Mouse (Mus musculus) heart, embryonic 12.5 days (tissue): ENCODE measurements at regions not wholly inside any gene's neighbourhood (a gene's known extent, or its start where the extent isn't known, plus 50 kb on each side); places are given as distances from the start of the nearest gene placed in this dataset.

ENCODE experiments used
- ATAC-seq: fragments of 200-750 bp; cut with Nextera tagmentation; 2 replicates; pipeline ENCODE4 v1.8.0; 2017; ENCODE audit warnings: moderate TSS enrichment, moderate library complexity; ENCODE audit not compliant: insufficient number of reproducible peaks, low FRiP score
- H3K27ac ChIP-seq: fragments of 300-500 bp; sonication (generic); 2 replicates; pipeline ENCODE4 v1.5.1; 2016; ENCODE audit warnings: mild to moderate bottlenecking, moderate library complexity; ENCODE audit not compliant: poor library complexity, severe bottlenecking
- H3K27me3 ChIP-seq: fragments of 300-500 bp; sonication (generic); replicated peaks from 2 replicates; pipeline ENCODE4 v1.6.1; 2016; ENCODE audit warnings: mild to moderate bottlenecking, moderate library complexity
- H3K36me3 ChIP-seq: fragments of 300-500 bp; sonication (generic); 2 replicates; pipeline ENCODE4 v1.6.1; 2016; ENCODE audit warnings: mild to moderate bottlenecking, moderate library complexity
- H3K4me1 ChIP-seq: fragments of 300-500 bp; sonication (generic); replicated peaks from 2 replicates; pipeline ENCODE4 v1.6.1; 2016; ENCODE audit warnings: mild to moderate bottlenecking
- H3K4me2 ChIP-seq: fragments of 300-500 bp; sonication (generic); 2 replicates; pipeline ENCODE4 v1.6.1; 2016; ENCODE audit warnings: mild to moderate bottlenecking, moderate library complexity
- H3K4me3 ChIP-seq: fragments of 300-500 bp; sonication (generic); 2 replicates; pipeline ENCODE4 v1.5.1; 2016; ENCODE audit warnings: mild to moderate bottlenecking
- H3K9ac ChIP-seq: fragments of 300-500 bp; sonication (generic); 2 replicates; pipeline ENCODE4 v1.6.1; 2016; ENCODE audit warnings: mild to moderate bottlenecking, moderate library complexity
- H3K9me3 ChIP-seq: fragments of 300-500 bp; sonication (generic); replicated peaks from 2 replicates; pipeline ENCODE4 v1.6.1; 2016; ENCODE audit warnings: mild to moderate bottlenecking, moderate library complexity
- WGBS: fragments of 180-500 bp; shearing (Covaris S2); methylation state at CpG from one replicate; pipeline ENCODE4 v1.1.7; 2016; 5-methylcytosine and 5-hydroxymethylcytosine counted together

DNA sequence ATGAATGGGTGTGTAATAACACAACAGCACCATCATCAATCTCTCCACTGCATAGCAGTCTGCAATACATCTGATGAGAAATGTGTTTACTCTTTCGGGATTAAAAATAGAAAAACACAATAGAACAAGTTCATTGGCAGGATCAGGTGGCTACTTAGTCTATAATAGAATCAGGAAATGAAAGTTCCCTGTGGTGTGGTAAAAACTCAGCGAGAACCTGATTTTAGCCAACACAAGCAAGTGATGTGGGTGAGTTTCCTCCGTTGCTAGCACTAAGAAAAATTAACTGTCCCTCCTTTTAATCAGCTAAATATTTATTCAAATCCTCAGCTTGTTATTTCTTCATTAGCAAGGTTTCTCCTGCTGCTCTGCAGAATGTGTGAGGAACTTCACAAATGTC, 245.9 kb downstream of the Car8 start:
- Histone ChIP-seq H3K4me3 (no peak overlapping the region), H3K9ac (no peak overlapping the region), H3K4me2 (no peak overlapping the region), H3K27ac (no peak overlapping the region), H3K4me1 (no peaks in the 10 kb centered on the region; the same call in 1 of the 2 replicates), H3K27me3 (no peaks in the 10 kb centered on the region), H3K9me3 (no peaks in the 10 kb centered on the region), H3K36me3 (no peaks in the 10 kb centered on the region)
- ATAC-seq, result no peak
- 48% methylated on average over 3 of the region's 3 CpGs for WGBS

DNA sequence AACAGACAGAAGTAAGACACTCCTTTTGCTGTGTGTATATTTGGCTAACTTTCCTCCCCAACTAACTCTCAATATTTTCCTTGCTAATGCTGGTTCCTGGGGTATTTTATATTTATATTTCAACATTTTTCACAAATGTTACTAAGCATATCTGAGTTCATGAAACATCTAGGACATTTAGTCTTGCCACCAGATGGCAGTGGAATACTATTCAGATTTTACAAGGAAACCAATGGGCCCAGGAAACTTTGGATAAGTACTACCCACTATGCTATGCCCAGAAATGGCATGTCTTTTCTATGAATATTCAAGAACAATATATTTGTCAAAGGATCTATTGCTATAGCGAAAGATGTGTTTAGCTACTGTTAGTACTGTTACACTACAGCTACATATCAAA, 251.1 kb downstream of the Car8 start:
- Histone ChIP-seq H3K4me2 (no peak overlapping the region), H3K4me3 (no peak overlapping the region), H3K36me3 (no peaks in the 10 kb centered on the region), H3K27me3 (no peaks in the 10 kb centered on the region), H3K9me3 (no peaks in the 10 kb centered on the region), H3K9ac (no peak overlapping the region), H3K4me1 (no peaks in the 10 kb centered on the region), H3K27ac (no peak overlapping the region)
- no peak for ATAC-seq
- WGBS, result 75% methylated on average over 1 of the region's 1 CpGs

DNA sequence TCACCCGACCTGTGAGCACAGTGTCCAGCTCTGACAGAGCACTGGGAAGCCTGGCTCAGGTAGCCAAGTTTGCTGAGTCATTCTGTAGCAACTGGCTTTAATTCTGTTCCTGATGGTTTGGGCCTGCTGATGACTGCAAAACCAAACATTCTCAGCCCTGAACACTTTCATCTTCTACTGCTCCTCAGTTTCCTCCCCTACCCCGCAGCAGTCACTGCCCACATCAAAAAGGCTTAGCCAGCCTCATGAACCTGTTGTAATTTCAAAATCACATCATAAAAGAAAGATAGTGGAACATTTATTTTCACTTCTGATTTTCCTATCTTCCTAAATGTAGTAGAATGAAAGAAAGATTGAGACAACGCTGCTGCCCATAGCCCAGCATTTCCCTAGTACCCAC, 251.5 kb downstream of the Car8 start:
- ATAC-seq, result no peak
- no peak overlapping the region for H3K27ac ChIP-seq
- no peaks in the 10 kb centered on the region for H3K4me1 ChIP-seq
- no peaks in the 10 kb centered on the region for H3K27me3 ChIP-seq
- H3K9ac ChIP-seq, result no peak overlapping the region
- no peaks in the 10 kb centered on the region for H3K9me3 ChIP-seq
- no peak overlapping the region for H3K4me3 ChIP-seq
- WGBS, result 78% methylated on average over 3 of the region's 3 CpGs
- H3K4me2 ChIP-seq, result no peak overlapping the region
- no peaks in the 10 kb centered on the region for H3K36me3 ChIP-seq

DNA sequence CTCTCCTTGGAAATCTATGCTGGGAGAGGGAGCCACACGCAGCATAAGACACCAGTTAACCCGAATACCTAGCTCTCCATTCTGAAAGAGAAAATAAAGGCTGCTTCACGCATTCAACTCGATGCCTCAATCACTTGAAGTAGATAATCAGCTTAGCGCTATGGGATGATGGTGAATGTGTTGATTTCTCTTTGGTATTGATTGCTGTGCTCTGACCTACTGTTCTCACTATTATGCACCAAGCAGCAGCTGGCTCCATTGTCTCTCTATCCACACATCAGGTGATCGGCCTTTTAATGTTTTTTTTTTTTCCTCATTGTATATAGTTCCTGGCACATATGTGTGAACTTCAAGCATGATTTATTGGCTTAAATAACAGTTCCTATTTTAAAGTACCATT, 254.0 kb downstream of the Car8 start:
- H3K27ac ChIP-seq, result no peak overlapping the region
- ATAC-seq, result no peak
- no peaks in the 10 kb centered on the region for H3K36me3 ChIP-seq
- no peaks in the 10 kb centered on the region for H3K4me1 ChIP-seq
- no peak overlapping the region for H3K4me3 ChIP-seq
- no peak overlapping the region for H3K4me2 ChIP-seq
- 73% methylated on average over 6 of the region's 6 CpGs for WGBS
- H3K27me3 ChIP-seq, result no peaks in the 10 kb centered on the region
- no peaks in the 10 kb centered on the region for H3K9me3 ChIP-seq
- H3K9ac ChIP-seq, result no peak overlapping the region

DNA sequence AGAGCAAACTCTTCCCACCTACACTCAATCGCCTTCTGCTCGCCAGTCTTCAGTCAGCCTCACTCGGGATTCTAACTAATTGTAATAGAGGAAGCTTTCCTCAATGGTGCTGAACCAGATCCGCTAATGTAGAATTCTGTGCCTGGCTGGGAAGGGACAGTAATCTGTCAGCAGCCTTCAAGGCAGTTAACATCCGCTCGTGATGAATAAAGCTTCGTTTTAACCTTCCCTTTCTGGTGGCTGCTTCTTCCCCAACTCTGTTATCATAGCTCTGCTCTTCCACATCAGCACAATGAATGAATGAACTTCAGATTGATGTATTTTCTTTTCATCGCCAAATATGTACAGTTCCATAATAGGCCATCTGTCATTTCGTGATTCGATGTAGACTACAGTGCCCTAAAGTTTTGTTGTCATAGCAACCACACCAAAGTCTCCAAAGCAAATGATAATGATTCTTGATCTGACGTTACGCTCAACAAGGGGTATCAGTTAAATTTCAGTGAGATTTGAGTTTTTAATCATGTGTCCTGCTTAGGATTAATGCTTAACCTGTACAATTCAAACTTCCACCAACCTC, 259.0 kb downstream of the Car8 start:
- no peaks in the 10 kb centered on the region for H3K9me3 ChIP-seq
- no peaks in the 10 kb centered on the region for H3K4me1 ChIP-seq
- no peak for ATAC-seq
- no peak overlapping the region for H3K4me3 ChIP-seq
- no peak overlapping the region for H3K4me2 ChIP-seq
- 79% methylated on average over 12 of the region's 12 CpGs for WGBS
- H3K27ac ChIP-seq, result no peak overlapping the region
- no peak overlapping the region for H3K9ac ChIP-seq
- H3K36me3 ChIP-seq, result no peaks in the 10 kb centered on the region
- H3K27me3 ChIP-seq, result no peaks in the 10 kb centered on the region

DNA sequence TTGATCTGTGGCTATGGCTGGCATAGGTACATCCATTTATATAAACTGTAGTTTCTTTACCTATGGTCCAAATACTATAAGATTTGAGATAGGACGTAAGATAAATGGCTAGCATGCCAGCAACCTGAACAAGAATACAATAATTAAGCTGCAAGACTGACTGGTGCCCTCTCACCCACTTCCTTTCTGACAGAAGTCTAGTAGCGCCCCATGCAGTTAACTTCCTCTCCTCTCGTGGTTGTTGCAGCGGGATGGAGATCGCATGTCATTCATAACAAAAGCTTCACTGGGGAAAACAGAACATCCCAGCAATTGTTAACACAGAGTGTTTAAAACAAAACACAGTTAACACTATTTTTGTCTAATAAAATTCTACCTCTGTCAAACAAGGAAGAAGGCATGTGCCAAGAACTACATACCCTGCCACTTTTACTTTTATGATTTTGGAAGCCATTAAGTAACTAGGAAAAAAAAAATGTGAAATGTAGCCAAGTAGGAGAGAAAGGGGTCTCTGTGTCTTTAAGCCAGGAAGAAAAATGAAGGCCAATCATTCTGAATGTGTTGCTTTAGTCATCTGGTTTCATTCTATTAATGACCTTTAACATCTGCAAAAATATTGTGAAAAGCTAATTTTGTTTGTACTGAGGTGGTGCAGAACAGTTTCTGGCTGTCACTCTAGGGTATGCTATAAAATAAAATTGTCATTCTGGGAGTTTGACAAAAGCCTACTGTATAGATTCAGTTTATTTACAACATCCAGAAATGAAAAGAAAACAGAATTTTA, 261.0 kb downstream of the Car8 start:
- no peak overlapping the region for H3K9ac ChIP-seq

DNA sequence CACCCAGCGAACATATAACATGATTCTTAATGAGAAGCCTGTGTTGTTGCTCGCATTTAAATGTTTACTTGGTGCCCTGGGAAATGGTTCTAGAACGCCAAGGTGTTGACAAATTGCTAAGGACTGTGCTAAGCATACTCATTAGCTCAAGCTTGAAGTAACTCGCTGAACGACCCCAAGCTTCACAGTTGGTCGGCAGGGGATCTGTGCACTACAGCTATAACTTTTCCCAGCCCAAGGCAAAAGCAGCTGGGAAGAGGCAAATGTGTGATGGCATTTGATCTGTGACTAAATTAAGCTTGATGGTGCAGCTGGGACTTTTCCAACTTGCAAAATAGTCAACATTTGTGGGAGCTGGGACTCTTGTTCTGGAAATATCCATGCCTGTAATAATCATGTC, 268.6 kb downstream of the Car8 start:
- H3K4me2 ChIP-seq, result no peak overlapping the region
- no peak overlapping the region for H3K4me3 ChIP-seq
- no peaks in the 10 kb centered on the region for H3K4me1 ChIP-seq
- ATAC-seq, result no peak
- no peaks in the 10 kb centered on the region for H3K9me3 ChIP-seq
- no peaks in the 10 kb centered on the region for H3K36me3 ChIP-seq
- WGBS, result 56% methylated on average over 6 of the region's 6 CpGs
- no peak overlapping the region for H3K9ac ChIP-seq
- no peak overlapping the region for H3K27ac ChIP-seq
- H3K27me3 ChIP-seq, result no peaks in the 10 kb centered on the region

More for the DNA sequence above, 261.0 kb downstream of the Car8 start:
- WGBS, result 68% methylated on average over 5 of the region's 5 CpGs
- Histone ChIP-seq H3K27me3 (no peaks in the 10 kb centered on the region), H3K27ac (no peak overlapping the region), H3K4me1 (no peaks in the 10 kb centered on the region), H3K9me3 (no peaks in the 10 kb centered on the region), H3K4me3 (no peak overlapping the region), H3K4me2 (no peak overlapping the region), H3K36me3 (no peaks in the 10 kb centered on the region)
- ATAC-seq, result no peak

DNA sequence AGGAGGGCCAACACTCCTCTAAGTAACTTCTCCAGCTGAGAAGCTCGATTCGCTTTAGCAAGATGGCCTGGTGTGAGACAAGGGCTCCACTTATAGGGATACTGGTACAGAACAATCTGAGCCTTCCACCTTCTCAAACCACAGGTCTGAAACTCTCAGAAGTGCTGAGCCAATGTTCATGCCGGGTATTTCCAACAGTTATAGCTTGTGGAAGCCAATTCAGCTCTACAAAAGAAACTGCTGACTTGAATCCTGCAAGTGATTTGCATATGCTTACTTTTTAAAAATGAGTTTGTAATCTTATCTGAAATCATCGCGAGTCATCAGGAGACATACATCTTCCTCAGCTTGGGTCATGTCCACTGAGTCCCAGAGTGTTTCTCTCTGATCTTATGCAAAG, 273.2 kb downstream of the Car8 start:
- H3K27ac ChIP-seq, result no peak overlapping the region

DNA sequence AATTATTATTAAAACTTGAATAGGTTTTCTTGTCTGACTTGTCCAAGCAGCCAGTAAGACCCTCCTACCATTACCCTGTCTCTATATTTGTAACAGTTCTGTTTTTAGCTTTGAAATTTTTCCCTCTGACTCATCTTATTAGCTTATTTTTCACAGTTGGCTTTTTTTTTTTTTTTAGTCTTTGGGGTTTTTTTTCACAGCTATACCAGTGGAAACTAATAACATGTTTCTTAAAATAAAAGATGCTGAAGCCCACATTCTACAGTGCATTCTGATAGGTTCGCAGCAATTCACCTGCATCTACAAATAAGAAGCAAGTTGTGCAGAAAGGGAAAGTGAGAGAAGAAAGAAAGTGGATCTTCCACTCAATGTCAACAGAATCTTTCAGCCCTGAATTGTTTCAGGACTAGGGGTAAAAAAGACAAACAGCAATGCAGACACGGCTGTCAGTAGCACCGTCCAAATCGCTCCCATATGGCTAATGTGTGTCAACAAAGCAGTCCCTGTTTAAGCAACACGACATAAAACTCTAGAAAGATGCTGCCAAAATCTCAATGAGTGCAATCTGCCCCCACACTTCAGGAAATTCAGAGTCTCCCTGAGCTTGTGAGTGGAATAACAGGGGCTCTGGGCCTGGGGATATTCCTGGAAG, 277.2 kb downstream of the Car8 start:
- no peaks in the 10 kb centered on the region for H3K27me3 ChIP-seq
- ATAC-seq, result no peak
- no peaks in the 10 kb centered on the region for H3K36me3 ChIP-seq
- WGBS, result 60% methylated on average over 5 of the region's 5 CpGs
- no peaks in the 10 kb centered on the region for H3K4me1 ChIP-seq
- H3K9ac ChIP-seq, result no peak overlapping the region
- no peak overlapping the region for H3K4me2 ChIP-seq
- H3K27ac ChIP-seq, result no peak overlapping the region
- no peaks in the 10 kb centered on the region for H3K9me3 ChIP-seq
- no peak overlapping the region for H3K4me3 ChIP-seq

More for the DNA sequence above, 273.2 kb downstream of the Car8 start:
- Histone ChIP-seq H3K4me3 (no peak overlapping the region), H3K4me2 (no peak overlapping the region), H3K36me3 (no peaks in the 10 kb centered on the region), H3K9me3 (no peaks in the 10 kb centered on the region), H3K9ac (no peak overlapping the region), H3K4me1 (no peaks in the 10 kb centered on the region), H3K27me3 (no peaks in the 10 kb centered on the region)
- no peak for ATAC-seq
- WGBS, result 82% methylated on average over 5 of the region's 5 CpGs

DNA sequence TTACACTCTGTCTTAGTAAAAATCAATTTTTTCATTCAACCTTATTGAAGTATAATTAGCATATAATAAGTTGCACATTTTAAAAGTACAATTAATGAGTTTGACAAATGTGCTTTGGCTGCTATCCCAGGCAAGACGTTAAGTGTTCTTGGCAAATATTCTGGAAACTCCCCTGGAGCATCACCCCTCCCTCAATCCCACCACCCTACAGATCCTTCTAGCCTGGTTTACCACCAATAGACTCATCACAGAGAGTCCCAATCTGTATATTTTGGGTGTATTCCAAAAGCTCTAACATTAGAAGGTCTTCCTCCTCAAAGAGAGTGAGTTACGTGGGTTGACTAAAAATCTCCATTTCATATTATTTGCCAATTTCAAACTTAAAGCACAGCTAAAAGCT, 278.5 kb downstream of the Car8 start:
- no peaks in the 10 kb centered on the region for H3K27me3 ChIP-seq
- no peak overlapping the region for H3K4me2 ChIP-seq
- no peaks in the 10 kb centered on the region for H3K36me3 ChIP-seq
- H3K9ac ChIP-seq, result no peak overlapping the region
- no peak overlapping the region for H3K27ac ChIP-seq
- ATAC-seq, result no peak
- H3K9me3 ChIP-seq, result no peaks in the 10 kb centered on the region
- WGBS, result 73% methylated on average over 2 of the region's 2 CpGs
- no peak overlapping the region for H3K4me3 ChIP-seq
- H3K4me1 ChIP-seq, result no peaks in the 10 kb centered on the region

DNA sequence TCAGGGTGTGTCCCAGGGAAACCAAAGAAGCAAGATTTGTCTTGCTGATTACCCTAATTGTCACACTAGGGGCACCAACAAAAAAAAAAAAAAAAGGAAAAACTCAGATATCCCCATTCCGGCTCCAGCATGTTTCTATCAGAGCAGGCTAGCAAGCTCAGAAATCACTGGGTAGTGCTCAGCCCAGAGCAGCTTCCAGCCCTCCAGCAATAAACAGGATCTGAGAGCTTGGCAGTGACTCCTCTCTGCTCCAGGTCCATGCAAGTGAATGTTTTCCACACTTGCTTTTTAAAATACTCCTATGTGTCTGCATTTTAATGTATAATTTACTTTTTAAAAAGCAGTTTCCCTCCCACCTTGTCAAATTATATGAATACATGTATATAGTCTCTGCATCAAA, 290.8 kb downstream of the Car8 start:
- H3K27me3 ChIP-seq, result no peaks in the 10 kb centered on the region
- H3K9me3 ChIP-seq, result 0 out of 2 replicates have a peak, but pooled peaks cover 2% of the 10 kb centered on the region
- H3K36me3 ChIP-seq, result no peaks in the 10 kb centered on the region
- H3K9ac ChIP-seq, result no peak overlapping the region
- no peaks in the 10 kb centered on the region for H3K4me1 ChIP-seq
- H3K27ac ChIP-seq, result no peak overlapping the region
- ATAC-seq, result no peak
- no peak overlapping the region for H3K4me2 ChIP-seq
- H3K4me3 ChIP-seq, result no peak overlapping the region
- WGBS, result 67% methylated on average over 1 of the region's 1 CpGs
